Mouse (Mus musculus): Measurements from ENCODE around the gene Lrr1. TPM values are rescaled to one million over a fixed set of nuclear protein-coding genes. Genes with fewer than 3 reads are reported as not detected.

Lrr1 gene
- polyA plus RNA-seq, 1 experiment from 2014 or later, result 28.2 TPM

GRCm38 (mm10) chr12:69190522-69190921, 21.9 kb downstream of the Lrr1 start:
- Histone ChIP-seq H3K27ac (ENCODE audit: low read length) (no peak overlapping the region), H3K27me3 (ENCODE audit: control insufficient read depth, insufficient read depth, low read depth, low read length) (no peaks in the 10 kb centered on the region), H3K4me3 (ENCODE audit: low read length) (no peak overlapping the region), H3K9me3 (ENCODE audit: control insufficient read depth, low read length) (no peaks in the 10 kb centered on the region), H3K36me3 (ENCODE audit: control insufficient read depth, insufficient read depth, low read length) (peaks cover 19% of the 10 kb centered on the region), H3K9ac (ENCODE audit: low read length) (no peak overlapping the region), H3K4me2 (ENCODE audit: low read depth, low read length) (no peak overlapping the region), H3K4me1 (replicated peaks; ENCODE audit: control insufficient read depth, insufficient read depth, low read length) (peaks cover 12% of the 10 kb centered on the region)
- WGBS, result 98% methylated on average over 1 of the region's 1 CpGs
- no peak for ATAC-seq (ENCODE audit: low read depth)

GRCm38 (mm10) chr12:69191396-69191795, 22.8 kb downstream of the Lrr1 start:
- H3K27me3 ChIP-seq (ENCODE audit: control insufficient read depth, insufficient read depth, low read depth, low read length), result no peaks in the 10 kb centered on the region
- H3K4me1 ChIP-seq (replicated peaks; ENCODE audit: control insufficient read depth, insufficient read depth, low read length), result peaks cover 15% of the 10 kb centered on the region
- no peaks in the 10 kb centered on the region for H3K9me3 ChIP-seq (ENCODE audit: control insufficient read depth, low read length)
- no peak for ATAC-seq (ENCODE audit: low read depth)
- H3K4me2 ChIP-seq (ENCODE audit: low read depth, low read length), result no peak overlapping the region
- 96% methylated on average over 5 of the region's 5 CpGs for WGBS
- H3K9ac ChIP-seq (ENCODE audit: low read length), result no peak overlapping the region
- H3K4me3 ChIP-seq (ENCODE audit: low read length), result no peak overlapping the region
- H3K36me3 ChIP-seq (ENCODE audit: control insufficient read depth, insufficient read depth, low read length), result peaks cover 19% of the 10 kb centered on the region
- no peak overlapping the region for H3K27ac ChIP-seq (ENCODE audit: low read length)

- 89% methylated on average over 2 of the region's 2 CpGs for WGBS
- Histone ChIP-seq H3K27ac (ENCODE audit: low read length) (no peak overlapping the region), H3K27me3 (ENCODE audit: control insufficient read depth, insufficient read depth, low read depth, low read length) (no peaks in the 10 kb centered on the region), H3K36me3 (ENCODE audit: control insufficient read depth, insufficient read depth, low read length) (peaks cover 19% of the 10 kb centered on the region), H3K9ac (ENCODE audit: low read length) (no peak overlapping the region), H3K4me1 (replicated peaks; ENCODE audit: control insufficient read depth, insufficient read depth, low read length) (peaks cover 7% of the 10 kb centered on the region), H3K9me3 (ENCODE audit: control insufficient read depth, low read length) (no peaks in the 10 kb centered on the region), H3K4me3 (ENCODE audit: low read length) (no peak overlapping the region), H3K4me2 (ENCODE audit: low read depth, low read length) (no peak overlapping the region)
- ATAC-seq (ENCODE audit: low read depth), result no peak
Measured at GRCm38 (mm10) chr12:69192637-69193036, 24.0 kb downstream of the Lrr1 start.

GRCm38 (mm10) chr12:69196444-69197377, 28.1 kb downstream of the Lrr1 start, which contains the start of gene Gm49383:
TSS of gene Gm49383 (minus strand) at chr12:69197104.
- peak within 1 kb of the TSS; percentile 98 for H3K4me3 ChIP-seq (ENCODE audit: low read length)
- under 1% methylated on average over 75 of the region's 75 CpGs for WGBS
- peaks cover 21% of the 10 kb centered on the region for H3K4me1 ChIP-seq (replicated peaks; ENCODE audit: control insufficient read depth, insufficient read depth, low read length)
- peaks cover 6% of the 10 kb centered on the region; the same call in 1 of the 2 replicates for H3K36me3 ChIP-seq (ENCODE audit: control insufficient read depth, insufficient read depth, low read length)
- no peaks in the 10 kb centered on the region for H3K9me3 ChIP-seq (ENCODE audit: control insufficient read depth, low read length)
- peak within 1 kb of the TSS; percentile 84 for H3K9ac ChIP-seq (ENCODE audit: low read length)
- H3K27ac ChIP-seq (ENCODE audit: low read length), result peak within 1 kb of the TSS; percentile 86
- no peaks in the 10 kb centered on the region for H3K27me3 ChIP-seq (ENCODE audit: control insufficient read depth, insufficient read depth, low read depth, low read length)
- peak; percentile 86 for ATAC-seq (ENCODE audit: low read depth)
- peak within 1 kb of the TSS; percentile 99 for H3K4me2 ChIP-seq (ENCODE audit: low read depth, low read length)

GRCm38 (mm10) chr12:69197378-69198163, 29.0 kb downstream of the Lrr1 start:
- under 1% methylated on average over 85 of the region's 94 CpGs for WGBS
- H3K9ac ChIP-seq (ENCODE audit: low read length), result peak overlapping the region; percentile 84
- peak; percentile 70 for ATAC-seq (ENCODE audit: low read depth)

GRCm38 (mm10) chr12:69198164-69198535, 29.5 kb downstream of the Lrr1 start, which contains the start of gene Dnaaf2:
TSS of gene Dnaaf2 (minus strand) at chr12:69198429.
- H3K9ac ChIP-seq (ENCODE audit: low read length), result peak within 1 kb of the TSS; percentile 84
- no peaks in the 10 kb centered on the region for H3K9me3 ChIP-seq (ENCODE audit: control insufficient read depth, low read length)
- peak within 1 kb of the TSS; percentile 86 for H3K27ac ChIP-seq (ENCODE audit: low read length)
- peaks cover 12% of the 10 kb centered on the region for H3K36me3 ChIP-seq (ENCODE audit: control insufficient read depth, insufficient read depth, low read length)
- whole genome bisulfite sequencing, result 1% methylated on average over 18 of the region's 18 CpGs
- peak within 1 kb of the TSS; percentile 98 for H3K4me3 ChIP-seq (ENCODE audit: low read length)
- H3K4me1 ChIP-seq (replicated peaks; ENCODE audit: control insufficient read depth, insufficient read depth, low read length), result peaks cover 21% of the 10 kb centered on the region
- peak; percentile 53 for ATAC-seq (ENCODE audit: low read depth)
- no peaks in the 10 kb centered on the region for H3K27me3 ChIP-seq (ENCODE audit: control insufficient read depth, insufficient read depth, low read depth, low read length)
- H3K4me2 ChIP-seq (ENCODE audit: low read depth, low read length), result peak within 1 kb of the TSS; percentile 99

More at GRCm38 (mm10) chr12:69197378-69198163, 29.0 kb downstream of the Lrr1 start:
- H3K27me3 ChIP-seq (ENCODE audit: control insufficient read depth, insufficient read depth, low read depth, low read length), result no peaks in the 10 kb centered on the region
- peak overlapping the region; percentile 86 for H3K27ac ChIP-seq (ENCODE audit: low read length)
- H3K4me2 ChIP-seq (ENCODE audit: low read depth, low read length), result peak overlapping the region; percentile 99
- H3K9me3 ChIP-seq (ENCODE audit: control insufficient read depth, low read length), result no peaks in the 10 kb centered on the region
- H3K4me1 ChIP-seq (replicated peaks; ENCODE audit: control insufficient read depth, insufficient read depth, low read length), result peaks cover 21% of the 10 kb centered on the region
- H3K4me3 ChIP-seq (ENCODE audit: low read length), result peak overlapping the region; percentile 98
- peaks cover 12% of the 10 kb centered on the region for H3K36me3 ChIP-seq (ENCODE audit: control insufficient read depth, insufficient read depth, low read length)

- H3K27me3 ChIP-seq (ENCODE audit: control insufficient read depth, insufficient read depth, low read depth, low read length), result no peaks in the 10 kb centered on the region
- peaks cover 21% of the 10 kb centered on the region for H3K4me1 ChIP-seq (replicated peaks; ENCODE audit: control insufficient read depth, insufficient read depth, low read length)
- ATAC-seq (ENCODE audit: low read depth), result no peak
- H3K9ac ChIP-seq (ENCODE audit: low read length), result no peak overlapping the region
- no peaks in the 10 kb centered on the region for H3K9me3 ChIP-seq (ENCODE audit: control insufficient read depth, low read length)
- H3K27ac ChIP-seq (ENCODE audit: low read length), result no peak overlapping the region
- no peak overlapping the region for H3K4me3 ChIP-seq (ENCODE audit: low read length)
- H3K4me2 ChIP-seq (ENCODE audit: low read depth, low read length), result no peak overlapping the region; the same call in 1 of the 2 replicates
- peaks cover 14% of the 10 kb centered on the region for H3K36me3 ChIP-seq (ENCODE audit: control insufficient read depth, insufficient read depth, low read length)
Measured at GRCm38 (mm10) chr12:69198985-69199384, 30.4 kb downstream of the Lrr1 start.

GRCm38 (mm10) chr12:69204052-69204833, 35.6 kb downstream of the Lrr1 start, which contains the start of gene Gm49384:
TSS of gene Gm49384 (minus strand) at chr12:69204267.
- no peak within 1 kb of the TSS for H3K4me3 ChIP-seq (ENCODE audit: low read length)
- ATAC-seq (ENCODE audit: low read depth), result no peak
- no peaks in the 10 kb centered on the region for H3K9me3 ChIP-seq (ENCODE audit: control insufficient read depth, low read length)
- H3K27ac ChIP-seq (ENCODE audit: low read length), result no peak within 1 kb of the TSS
- no peak within 1 kb of the TSS for H3K4me2 ChIP-seq (ENCODE audit: low read depth, low read length)
- H3K36me3 ChIP-seq (ENCODE audit: control insufficient read depth, insufficient read depth, low read length), result peaks cover 21% of the 10 kb centered on the region
- H3K4me1 ChIP-seq (replicated peaks; ENCODE audit: control insufficient read depth, insufficient read depth, low read length), result peaks cover 3% of the 10 kb centered on the region; the same call in 1 of the 2 replicates
- H3K27me3 ChIP-seq (ENCODE audit: control insufficient read depth, insufficient read depth, low read depth, low read length), result no peaks in the 10 kb centered on the region
- H3K9ac ChIP-seq (ENCODE audit: low read length), result no peak within 1 kb of the TSS
- 78% methylated on average over 16 of the region's 16 CpGs for WGBS

Data from lung, embryonic 16.5 days (tissue).